Mouse (Mus musculus) olfactory bulb, adult 2 months (tissue): ENCODE measurements at regions not wholly inside any gene's neighbourhood (a gene's known extent, or its start where the extent isn't known, plus 50 kb on each side); places are given as distances from the start of the nearest gene placed in this dataset.

Experiments used
- CTCF ChIP-seq: fragments of 200-500 bp; IDR thresholded peaks from 2 replicates; pipeline ENCODE4 v1.5.1; 2012; ENCODE audit warnings: low read depth, mild to moderate bottlenecking, low read length, moderate library complexity; ENCODE audit not compliant: insufficient read depth
- POLR2A ChIP-seq: fragments of 200-500 bp; IDR thresholded peaks from 2 replicates; pipeline ENCODE4 v1.6.1; 2012; ENCODE audit warnings: mild to moderate bottlenecking, low read depth, low read length, moderate library complexity; ENCODE audit not compliant: insufficient read depth

- TF ChIP-seq CTCF (no peak), POLR2A (no peak)
Observed at GRCm38 (mm10) chr9:122642913-122643312, 104.2 kb upstream of the Topaz1 start.
